Mouse (Mus musculus): ENCODE measurements around the gene Cdc73. TPM values are rescaled to one million over a fixed set of nuclear protein-coding genes. Genes with fewer than 3 reads are reported as not detected.
"Not testable (repeated sequence)": the region's sequence is repeated elsewhere in the genome, so short reads cannot be mapped to it uniquely, and the experiment has no call there.

Gene Cdc73
- polyA plus RNA-seq, 1 experiment from 2014 or later = 29.3 TPM

GRCm38 (mm10) chr1:143675734-143676361 is 26.8 kb downstream of the Cdc73 start:
- Histone ChIP-seq H3K9ac (no peak overlapping the region), H3K4me3 (no peak overlapping the region), H3K36me3 (peaks cover 36% of the 10 kb centered on the region), H3K4me1 (replicated peaks) (no peaks in the 10 kb centered on the region), H3K4me2 (no peak overlapping the region), H3K9me3 (replicated peaks) (no peaks in the 10 kb centered on the region), H3K27ac (ENCODE audit: poor library complexity, severe bottlenecking) (no peak overlapping the region), H3K27me3 (replicated peaks) (no peaks in the 10 kb centered on the region)
- no peak for ATAC-seq (ENCODE audit: insufficient number of reproducible peaks, low FRiP score)
- WGBS = 94% methylated on average over 4 of the region's 4 CpGs

GRCm38 (mm10) chr1:143664786-143665185 is 37.9 kb downstream of the Cdc73 start:
- H3K9ac ChIP-seq; H3K27me3 ChIP-seq (replicated peaks); H3K4me1 ChIP-seq (replicated peaks); ATAC-seq (ENCODE audit: insufficient number of reproducible peaks, low FRiP score); H3K4me3 ChIP-seq; H3K9me3 ChIP-seq (replicated peaks); H3K4me2 ChIP-seq; H3K27ac ChIP-seq (ENCODE audit: poor library complexity, severe bottlenecking): not testable (repeated sequence)
- WGBS = 92% methylated on average over 4 of the region's 4 CpGs
- H3K36me3 ChIP-seq = peaks cover 33% of the 10 kb centered on the region

GRCm38 (mm10) chr1:143663197-143663596 is 39.5 kb downstream of the Cdc73 start:
- no peak for ATAC-seq (ENCODE audit: insufficient number of reproducible peaks, low FRiP score)
- Histone ChIP-seq H3K4me1 (replicated peaks) (no peaks in the 10 kb centered on the region), H3K27ac (ENCODE audit: poor library complexity, severe bottlenecking) (no peak overlapping the region), H3K4me3 (no peak overlapping the region), H3K9me3 (replicated peaks) (no peaks in the 10 kb centered on the region), H3K27me3 (replicated peaks) (no peaks in the 10 kb centered on the region), H3K9ac (no peak overlapping the region), H3K36me3 (peaks cover 31% of the 10 kb centered on the region), H3K4me2 (no peak overlapping the region)
- 96% methylated on average over 2 of the region's 2 CpGs for WGBS

GRCm38 (mm10) chr1:143653646-143654045 is 49.0 kb downstream of the Cdc73 start:
- Histone ChIP-seq H3K36me3 (no peaks in the 10 kb centered on the region; the same call in 1 of the 2 replicates), H3K9me3 (replicated peaks) (no peaks in the 10 kb centered on the region), H3K4me1 (replicated peaks) (no peaks in the 10 kb centered on the region), H3K27ac (ENCODE audit: poor library complexity, severe bottlenecking) (no peak overlapping the region), H3K4me3 (no peak overlapping the region), H3K4me2 (no peak overlapping the region), H3K9ac (no peak overlapping the region), H3K27me3 (replicated peaks) (no peaks in the 10 kb centered on the region)
- no peak for ATAC-seq (ENCODE audit: insufficient number of reproducible peaks, low FRiP score)
- WGBS = 90% methylated on average over 3 of the region's 3 CpGs

- no peak overlapping the region for H3K27ac ChIP-seq (ENCODE audit: poor library complexity, severe bottlenecking)
- H3K4me1 ChIP-seq (replicated peaks) = no peaks in the 10 kb centered on the region
- no peaks in the 10 kb centered on the region for H3K27me3 ChIP-seq (replicated peaks)
- H3K9ac ChIP-seq = no peak overlapping the region
- no peaks in the 10 kb centered on the region; the same call in 1 of the 2 replicates for H3K36me3 ChIP-seq
- 93% methylated on average over 2 of the region's 2 CpGs for WGBS
- no peak overlapping the region for H3K4me2 ChIP-seq
- no peak overlapping the region for H3K4me3 ChIP-seq
- H3K9me3 ChIP-seq (replicated peaks) = no peaks in the 10 kb centered on the region
- ATAC-seq (ENCODE audit: insufficient number of reproducible peaks, low FRiP score) = no peak
Observed at GRCm38 (mm10) chr1:143650317-143650716, 52.4 kb downstream of the Cdc73 start.

- H3K4me2 ChIP-seq = no peak overlapping the region
- no peaks in the 10 kb centered on the region for H3K9me3 ChIP-seq (replicated peaks)
- no peak overlapping the region for H3K4me3 ChIP-seq
- WGBS = 84% methylated on average over 4 of the region's 4 CpGs
- no peaks in the 10 kb centered on the region for H3K4me1 ChIP-seq (replicated peaks)
- no peaks in the 10 kb centered on the region for H3K36me3 ChIP-seq
- no peak for ATAC-seq (ENCODE audit: insufficient number of reproducible peaks, low FRiP score)
- H3K27me3 ChIP-seq (replicated peaks) = no peaks in the 10 kb centered on the region
- no peak overlapping the region for H3K9ac ChIP-seq
- H3K27ac ChIP-seq (ENCODE audit: poor library complexity, severe bottlenecking) = no peak overlapping the region
Observed at GRCm38 (mm10) chr1:143646219-143646618, 56.5 kb downstream of the Cdc73 start.

- H3K9me3 ChIP-seq (replicated peaks) = no peaks in the 10 kb centered on the region
- 81% methylated on average over 4 of the region's 4 CpGs for WGBS
- no peaks in the 10 kb centered on the region for H3K36me3 ChIP-seq
Observed at GRCm38 (mm10) chr1:143645386-143645785, 57.3 kb downstream of the Cdc73 start.

GRCm38 (mm10) chr1:143644221-143644620 is 58.5 kb downstream of the Cdc73 start:
- Histone ChIP-seq H3K9ac (no peak overlapping the region), H3K9me3 (replicated peaks) (no peaks in the 10 kb centered on the region), H3K4me3 (no peak overlapping the region), H3K36me3 (no peaks in the 10 kb centered on the region), H3K4me2 (no peak overlapping the region), H3K27me3 (replicated peaks) (no peaks in the 10 kb centered on the region), H3K27ac (ENCODE audit: poor library complexity, severe bottlenecking) (no peak overlapping the region), H3K4me1 (replicated peaks) (no peaks in the 10 kb centered on the region; the same call in 1 of the 2 replicates)
- WGBS = 96% methylated on average over 2 of the region's 2 CpGs
- no peak for ATAC-seq (ENCODE audit: insufficient number of reproducible peaks, low FRiP score)

More at GRCm38 (mm10) chr1:143645386-143645785, 57.3 kb downstream of the Cdc73 start:
- Histone ChIP-seq H3K9ac (no peak overlapping the region), H3K4me1 (replicated peaks) (no peaks in the 10 kb centered on the region; the same call in 1 of the 2 replicates), H3K4me3 (no peak overlapping the region), H3K27me3 (replicated peaks) (no peaks in the 10 kb centered on the region), H3K27ac (ENCODE audit: poor library complexity, severe bottlenecking) (no peak overlapping the region), H3K4me2 (no peak overlapping the region)
- ATAC-seq (ENCODE audit: insufficient number of reproducible peaks, low FRiP score) = no peak

- H3K27ac ChIP-seq (ENCODE audit: poor library complexity, severe bottlenecking) = no peak within 1 kb of the TSS
- H3K9me3 ChIP-seq (replicated peaks) = no peaks in the 10 kb centered on the region
- no peak within 1 kb of the TSS for H3K4me2 ChIP-seq
- no peaks in the 10 kb centered on the region for H3K27me3 ChIP-seq (replicated peaks)
- no peaks in the 10 kb centered on the region; the same call in 1 of the 2 replicates for H3K4me1 ChIP-seq (replicated peaks)
- H3K9ac ChIP-seq = no peak within 1 kb of the TSS
- ATAC-seq (ENCODE audit: insufficient number of reproducible peaks, low FRiP score) = no peak
- WGBS = 74% methylated on average over 15 of the region's 15 CpGs
- no peak within 1 kb of the TSS for H3K4me3 ChIP-seq
- H3K36me3 ChIP-seq = no peaks in the 10 kb centered on the region
Observed at GRCm38 (mm10) chr1:143640650-143641407, 61.9 kb downstream of the Cdc73 start, which contains the start of gene B3galt2. Gene B3galt2 (plus strand): TSS chr1:143640664.

- no peak overlapping the region for H3K27ac ChIP-seq (ENCODE audit: poor library complexity, severe bottlenecking)
- no peak overlapping the region for H3K4me2 ChIP-seq
- no peak overlapping the region for H3K9ac ChIP-seq
- 79% methylated on average over 2 of the region's 2 CpGs for WGBS
- H3K36me3 ChIP-seq = no peaks in the 10 kb centered on the region
- no peak for ATAC-seq (ENCODE audit: insufficient number of reproducible peaks, low FRiP score)
- H3K27me3 ChIP-seq (replicated peaks) = no peaks in the 10 kb centered on the region
- H3K4me3 ChIP-seq = no peak overlapping the region
- H3K9me3 ChIP-seq (replicated peaks) = no peaks in the 10 kb centered on the region
- H3K4me1 ChIP-seq (replicated peaks) = 0 out of 2 replicates have a peak, but pooled peaks cover 2% of the 10 kb centered on the region
Observed at GRCm38 (mm10) chr1:143632854-143633587, 69.7 kb downstream of the Cdc73 start.

GRCm38 (mm10) chr1:143632361-143632760 is 70.3 kb downstream of the Cdc73 start:
- Histone ChIP-seq H3K9me3 (replicated peaks) (no peaks in the 10 kb centered on the region), H3K4me2 (no peak overlapping the region), H3K27me3 (replicated peaks) (no peaks in the 10 kb centered on the region), H3K36me3 (no peaks in the 10 kb centered on the region), H3K27ac (ENCODE audit: poor library complexity, severe bottlenecking) (no peak overlapping the region), H3K9ac (no peak overlapping the region), H3K4me3 (no peak overlapping the region), H3K4me1 (replicated peaks) (0 out of 2 replicates have a peak, but pooled peaks cover 2% of the 10 kb centered on the region)
- ATAC-seq (ENCODE audit: insufficient number of reproducible peaks, low FRiP score) = no peak
- 76% methylated on average over 1 of the region's 1 CpGs for WGBS
